Mouse (Mus musculus) layer of hippocampus, adult 9-11 months (tissue): Measurements from ENCODE around the gene Gm42417.
A peak's percentile ranks its signal among the peaks of the same experiment; 100 is the strongest.

Experiments
- DNase-seq: peaks from one replicate; pipeline ENCODE4 v3.0.0; 2022

Gm42417 gene

GRCm38 (mm10) chr1:36539186-36539585 lies at the start of gene Gm42417:
Gm42417 (minus strand) TSS chr1:36539429.
- no peak for DNase-seq

DNA sequence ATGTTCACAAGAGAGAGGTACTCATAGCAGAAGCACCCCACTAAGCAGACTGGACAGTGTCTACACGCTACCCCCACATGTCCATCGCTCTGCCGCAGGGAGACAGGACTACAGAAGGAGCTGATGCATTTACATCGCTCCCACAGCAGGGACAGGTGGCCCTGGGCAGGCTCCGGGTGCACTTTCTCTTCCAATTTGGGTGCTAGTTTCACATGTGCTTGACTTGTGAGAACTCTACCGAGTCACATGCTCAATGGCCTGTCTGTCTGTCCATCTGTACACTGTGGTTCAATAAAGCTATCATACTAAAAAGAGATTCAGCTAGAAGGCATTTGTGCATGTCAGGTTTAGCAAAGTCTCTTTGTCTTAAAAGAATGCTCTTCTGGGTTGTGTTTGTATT lies 48.6 kb upstream of the Gm42417 start:
- no peak for DNase-seq

DNA sequence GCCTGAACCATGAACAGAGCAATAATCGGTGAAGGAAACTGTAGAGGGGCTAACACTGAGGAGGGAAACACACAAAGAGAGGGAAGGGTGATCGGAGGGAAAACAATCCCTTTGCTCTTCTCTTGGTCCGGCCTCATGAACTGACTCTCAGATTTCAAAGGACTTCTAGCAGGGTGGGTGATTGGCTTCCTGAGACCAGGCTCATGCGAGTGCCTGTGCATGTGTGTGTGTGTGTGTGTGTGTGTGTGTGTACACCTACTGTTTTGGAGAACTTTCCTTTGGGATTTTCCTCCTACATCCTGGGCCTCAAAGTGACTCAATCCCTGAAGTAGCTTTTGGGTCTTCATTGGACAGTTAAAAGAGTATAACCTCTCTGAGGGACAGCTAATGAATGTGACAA lies 47.1 kb upstream of the Gm42417 start:
- DNase-seq = no peak

DNA sequence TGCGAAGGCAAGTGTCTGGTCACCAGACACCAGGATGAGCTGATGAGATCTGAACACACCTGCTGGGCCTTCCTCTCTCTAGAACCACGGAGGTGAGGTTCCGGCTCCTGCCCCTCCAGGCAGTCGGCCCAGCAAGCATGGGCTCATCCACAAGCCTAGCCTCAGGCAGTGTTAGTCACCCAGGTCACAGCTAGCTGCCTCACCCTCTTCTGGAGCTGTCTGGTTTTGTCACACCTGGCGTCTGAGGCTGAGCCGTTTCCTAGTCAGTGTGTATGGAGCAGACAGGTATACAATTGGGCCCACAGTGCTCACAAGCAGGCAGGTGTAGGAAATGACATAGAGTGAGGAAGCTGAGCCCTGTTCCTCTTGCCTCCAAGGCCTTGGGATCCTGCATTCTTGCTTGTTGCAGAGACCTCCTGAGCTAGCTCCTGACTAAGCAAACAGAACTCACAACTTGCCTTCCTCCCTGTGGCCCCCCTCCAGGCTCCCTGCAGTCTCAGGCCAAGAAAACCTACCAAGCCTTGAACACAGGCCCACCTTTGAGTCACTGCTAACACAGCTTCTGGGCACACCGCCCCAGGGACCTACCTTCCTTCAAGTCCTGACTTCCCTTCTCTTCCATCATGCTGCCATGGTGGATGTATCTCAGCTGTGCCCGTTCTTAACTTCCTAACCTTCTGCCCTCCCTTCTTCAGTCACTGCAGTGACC lies 44.3 kb upstream of the Gm42417 start:
- DNase-seq = no peak

- no peak for DNase-seq
Measured at GRCm38 (mm10) chr1:36582211-36582610, 43.0 kb upstream of the Gm42417 start.

DNA sequence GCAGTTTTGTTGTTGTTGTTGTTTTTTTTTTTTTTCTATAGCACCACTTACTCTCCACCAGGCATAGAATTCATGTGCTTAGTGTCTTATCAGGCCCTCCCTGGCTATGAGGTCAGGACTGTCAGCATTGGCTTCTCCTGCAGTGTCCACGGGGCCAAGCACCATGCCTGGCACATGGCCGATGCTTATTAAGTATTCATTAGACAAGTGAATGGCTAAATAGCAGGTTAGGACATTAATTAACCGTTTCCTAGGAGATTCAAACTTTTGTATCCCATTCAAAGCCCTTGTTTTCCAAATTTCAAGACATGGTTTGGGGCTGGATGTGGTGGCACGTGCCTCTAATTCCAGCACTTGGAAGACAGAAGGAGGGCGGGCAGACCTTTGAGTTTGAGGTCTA lies 42.0 kb upstream of the Gm42417 start:
- DNase-seq = no peak

DNA sequence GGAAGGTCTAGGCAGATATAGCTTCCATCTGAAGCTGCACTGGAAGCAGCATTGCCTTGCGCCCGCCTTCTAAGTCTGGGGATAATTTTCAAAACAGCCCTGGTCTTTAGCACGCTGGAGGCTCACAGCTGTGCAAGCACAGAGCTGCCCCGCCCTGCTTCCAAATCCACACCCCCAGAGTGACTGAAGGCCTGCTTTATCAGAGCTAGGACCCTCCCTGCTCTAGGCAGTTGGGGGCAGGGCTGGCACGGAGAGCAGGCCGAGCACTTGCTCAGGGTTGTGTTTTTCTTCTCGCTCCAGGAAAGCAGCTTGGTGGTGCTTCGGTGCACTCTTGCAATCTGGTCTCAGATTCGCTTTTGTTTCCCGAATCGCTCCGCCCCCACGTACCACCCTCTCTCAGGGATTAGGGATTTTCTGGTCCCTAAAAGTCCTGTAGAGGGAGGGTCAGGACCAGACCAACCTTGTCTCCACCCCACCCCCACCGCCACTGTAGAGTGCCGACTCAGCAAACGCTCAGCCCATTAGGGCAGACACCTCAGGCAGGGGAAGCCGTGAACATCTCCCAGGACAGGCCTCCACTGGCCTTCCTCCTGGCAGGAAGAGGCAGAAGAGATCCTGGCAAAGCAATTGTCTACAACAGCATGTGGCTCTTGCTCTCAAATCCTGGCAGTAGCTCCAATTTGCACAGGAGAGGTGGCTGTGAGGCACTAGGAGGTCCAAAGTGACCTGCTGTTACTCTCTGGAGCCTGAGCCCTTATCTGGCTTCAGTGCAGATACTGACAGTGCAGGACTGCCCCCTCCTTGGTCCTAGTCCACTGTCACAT lies 41.4 kb upstream of the Gm42417 start:
- peak; percentile 57 for DNase-seq

DNA sequence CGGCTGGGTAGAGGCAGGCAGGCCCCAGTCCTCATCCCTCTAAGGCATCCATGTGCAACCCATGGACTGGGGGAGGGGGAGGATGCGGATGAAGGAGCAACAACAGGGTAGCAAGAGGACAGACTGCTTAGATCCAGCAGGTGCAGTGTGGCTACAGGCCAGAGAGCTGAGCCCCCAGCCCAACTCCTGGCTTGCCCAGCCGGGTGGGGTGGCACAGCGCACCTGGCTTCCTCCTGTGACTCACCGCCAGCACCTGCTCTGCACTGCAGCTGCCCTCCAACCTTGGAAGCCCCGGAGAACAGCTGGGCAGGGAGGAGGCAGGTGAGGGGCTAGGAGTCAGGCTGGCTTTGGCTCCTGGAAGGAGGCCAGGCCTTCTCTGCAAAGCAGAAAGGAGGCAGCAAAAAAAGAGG lies 40.8 kb upstream of the Gm42417 start:
- DNase-seq = no peak

DNA sequence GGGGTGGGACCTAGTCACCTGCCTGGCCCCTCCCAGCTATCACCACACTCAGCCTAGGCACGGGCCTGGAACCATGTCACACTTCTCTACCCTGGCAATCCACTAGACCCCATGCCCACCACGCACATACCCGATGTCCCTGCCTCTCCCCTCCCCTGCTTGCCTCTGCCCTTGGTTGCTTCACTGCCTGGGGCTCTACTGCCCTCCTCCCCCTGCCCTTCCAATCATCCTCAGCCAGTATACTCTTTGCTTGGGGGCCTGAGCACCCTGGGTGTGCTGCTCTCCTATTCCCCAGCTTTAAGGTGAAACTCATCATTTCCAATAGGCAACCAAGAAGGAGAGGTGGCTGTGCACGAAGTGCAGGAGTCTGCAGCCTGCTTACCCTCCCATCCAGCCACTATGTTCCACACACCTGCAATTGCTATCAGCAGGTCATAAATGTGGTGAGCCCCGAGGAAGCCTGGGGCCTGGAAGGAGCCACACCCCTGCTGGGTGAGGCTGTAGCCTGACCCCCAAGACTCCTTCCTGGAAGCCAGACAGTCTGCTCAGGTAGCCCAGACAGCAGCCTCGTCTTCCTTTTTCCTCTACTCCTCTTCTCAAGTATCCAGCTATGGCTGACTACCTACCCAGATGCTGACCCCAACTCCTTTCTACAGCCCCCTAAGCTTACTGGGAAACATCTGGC lies 37.9 kb upstream of the Gm42417 start:
- DNase-seq = no peak

GRCm38 (mm10) chr1:36575347-36575746 lies 36.1 kb upstream of the Gm42417 start:
- no peak for DNase-seq

DNA sequence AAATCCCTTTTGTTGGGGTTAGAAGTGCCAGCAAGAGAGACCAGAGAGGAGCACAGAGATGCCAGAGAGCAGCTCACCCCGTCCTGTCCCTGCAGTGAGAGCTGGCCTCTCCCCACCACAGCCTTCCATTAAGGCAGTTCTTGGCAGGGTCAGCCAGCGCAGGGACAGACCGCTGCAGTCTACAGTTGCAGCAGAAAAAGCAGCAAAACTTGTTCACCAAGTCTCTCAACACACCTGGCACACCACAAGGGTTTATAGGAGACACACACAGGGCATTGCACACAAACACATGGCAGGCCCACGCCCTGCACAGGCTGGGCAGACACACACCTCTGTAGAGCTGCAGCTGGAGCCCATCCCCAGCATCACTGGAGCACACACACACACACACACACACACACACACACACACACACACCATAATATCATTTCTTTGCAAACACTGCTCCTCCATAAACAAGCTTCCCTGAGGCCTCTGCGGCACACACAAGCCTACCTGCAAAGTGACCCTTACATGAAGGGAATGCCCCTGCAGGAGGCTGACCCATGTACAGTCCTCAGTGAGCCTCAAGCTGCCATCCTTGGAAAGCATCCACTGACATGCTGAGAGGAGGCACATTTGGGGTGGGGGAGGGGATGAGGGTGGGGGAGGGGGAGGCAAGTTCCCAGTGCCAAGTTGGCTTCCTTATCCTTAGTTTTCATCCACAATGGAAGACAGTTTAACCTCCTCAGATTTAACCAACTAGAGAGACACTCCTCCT lies 35.1 kb upstream of the Gm42417 start:
- no peak for DNase-seq

DNA sequence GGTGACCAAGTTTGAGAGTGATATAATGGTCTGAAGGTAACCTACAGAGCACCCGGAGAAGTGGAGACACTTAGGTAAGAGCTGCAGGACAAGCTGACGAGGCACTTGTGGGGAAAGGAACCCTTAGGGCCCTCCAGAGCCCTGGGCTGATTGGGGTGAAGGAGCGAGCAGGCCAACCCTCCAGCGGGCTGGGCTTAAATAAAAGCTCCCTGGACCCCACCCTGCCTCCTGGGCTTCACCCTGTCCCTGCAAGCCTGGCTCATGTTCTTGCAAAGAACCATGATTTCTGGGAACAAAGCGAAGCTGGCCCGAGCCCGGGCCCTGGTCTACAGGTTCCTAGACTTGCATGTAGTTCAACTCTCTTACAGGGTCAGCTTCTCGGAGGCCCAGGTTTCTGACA lies 34.3 kb upstream of the Gm42417 start:
- DNase-seq = no peak

GRCm38 (mm10) chr1:36572709-36573108 lies 33.5 kb upstream of the Gm42417 start:
- no peak for DNase-seq

GRCm38 (mm10) chr1:36572140-36572700 lies 33.0 kb upstream of the Gm42417 start:
- DNase-seq = no peak

GRCm38 (mm10) chr1:36571627-36572026 lies 32.4 kb upstream of the Gm42417 start:
- DNase-seq = peak; percentile 60

GRCm38 (mm10) chr1:36570320-36570719 lies 31.1 kb upstream of the Gm42417 start:
- no peak for DNase-seq

GRCm38 (mm10) chr1:36569694-36570276 lies 30.6 kb upstream of the Gm42417 start:
- no peak for DNase-seq

DNA sequence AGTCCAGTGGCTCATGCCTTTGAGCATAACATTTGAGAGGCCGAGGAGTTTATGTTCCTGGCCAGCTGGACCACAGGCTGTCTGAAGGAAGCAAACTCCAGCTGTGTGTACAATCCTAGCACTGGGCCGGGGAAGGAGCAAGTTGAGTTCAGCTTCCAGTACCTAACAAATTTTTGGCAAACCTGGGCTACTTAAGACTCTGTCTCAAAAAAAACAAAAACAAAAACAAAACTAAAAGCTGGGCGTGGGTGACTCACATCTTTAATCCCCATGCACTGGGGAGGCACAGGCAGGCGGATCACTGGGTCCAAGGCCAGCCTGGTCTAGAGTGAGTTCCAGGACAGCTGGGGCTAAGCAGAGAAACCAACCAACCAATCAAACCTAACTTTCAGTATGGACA lies 29.5 kb upstream of the Gm42417 start:
- DNase-seq = no peak

DNA sequence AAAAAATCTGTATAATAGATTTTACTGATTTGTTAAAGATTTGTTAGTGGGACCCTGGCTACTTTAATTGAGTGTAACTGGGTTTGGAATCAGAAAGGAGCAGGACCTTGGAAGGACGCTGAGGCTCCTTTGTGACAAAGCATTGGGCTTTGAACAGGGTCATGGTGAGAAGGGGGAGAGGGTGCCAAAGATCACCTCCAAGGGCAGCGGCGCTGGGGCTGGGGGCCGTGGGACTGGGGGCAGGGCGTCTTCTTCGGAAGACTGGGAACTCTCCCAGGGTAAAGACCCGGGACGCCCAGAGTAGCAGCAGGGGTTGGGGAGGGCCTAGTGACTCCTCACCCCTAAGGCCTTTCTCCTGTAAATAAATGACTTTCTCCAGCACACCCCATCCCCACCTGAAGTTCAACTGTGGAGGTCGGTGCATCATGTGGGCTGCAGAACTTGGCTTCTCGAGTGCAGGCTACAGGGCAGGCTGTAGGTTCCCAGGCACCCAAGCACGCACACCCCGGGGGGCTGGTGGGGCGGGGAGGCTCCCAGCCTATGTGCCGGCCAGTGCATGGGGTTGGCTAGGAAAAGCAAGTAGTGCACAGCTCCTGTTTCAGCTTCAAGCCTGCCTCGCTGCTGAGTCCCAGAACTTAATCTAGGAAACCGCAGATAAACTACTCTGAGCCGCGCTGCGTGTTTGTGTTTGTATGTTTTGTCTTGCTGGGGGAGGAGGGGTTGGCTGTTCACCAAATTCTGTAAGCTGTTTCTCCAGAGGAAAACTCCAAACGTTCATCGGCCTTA lies 28.8 kb upstream of the Gm42417 start:
- DNase-seq = no peak

DNA sequence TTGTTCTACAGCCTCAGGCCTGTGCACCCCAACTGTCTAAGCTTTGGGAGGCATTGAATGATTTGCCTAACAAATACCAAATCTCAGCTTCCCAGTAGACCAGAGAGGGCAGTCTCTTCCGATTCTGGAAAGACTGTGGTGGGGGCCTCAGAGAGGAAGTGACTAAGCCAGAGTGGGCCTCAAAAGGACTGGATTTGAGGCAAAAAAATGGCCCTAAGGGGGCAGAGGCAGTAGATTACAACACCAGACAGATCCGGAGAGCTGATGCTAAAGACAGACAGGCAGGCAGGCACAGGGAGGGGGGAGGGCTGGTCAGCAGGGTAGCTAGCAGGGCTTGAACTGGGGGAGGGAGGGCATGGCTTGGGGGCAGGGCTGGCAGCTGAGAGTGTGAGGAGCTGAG lies 27.2 kb upstream of the Gm42417 start:
- no peak for DNase-seq

DNA sequence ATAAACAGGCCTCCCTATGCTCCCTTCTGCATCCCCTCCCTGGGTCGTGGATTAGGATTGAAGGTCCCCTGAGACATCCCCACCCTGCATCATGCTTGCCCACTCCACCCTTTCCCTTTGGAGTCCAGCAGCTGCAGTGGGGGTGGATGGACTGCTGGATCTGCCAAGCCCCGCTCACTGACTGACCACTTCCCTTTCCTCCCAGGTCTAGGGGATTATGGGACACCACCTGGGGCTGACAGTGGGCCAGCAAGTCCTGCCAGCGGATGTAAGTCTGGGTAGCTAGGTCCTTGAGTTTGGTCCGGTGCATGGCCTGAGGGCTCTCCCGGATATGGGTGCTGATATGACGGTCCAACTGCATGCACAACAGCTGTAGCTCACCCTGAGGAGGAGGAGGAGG lies 24.9 kb upstream of the Gm42417 start:
- DNase-seq = no peak

DNA sequence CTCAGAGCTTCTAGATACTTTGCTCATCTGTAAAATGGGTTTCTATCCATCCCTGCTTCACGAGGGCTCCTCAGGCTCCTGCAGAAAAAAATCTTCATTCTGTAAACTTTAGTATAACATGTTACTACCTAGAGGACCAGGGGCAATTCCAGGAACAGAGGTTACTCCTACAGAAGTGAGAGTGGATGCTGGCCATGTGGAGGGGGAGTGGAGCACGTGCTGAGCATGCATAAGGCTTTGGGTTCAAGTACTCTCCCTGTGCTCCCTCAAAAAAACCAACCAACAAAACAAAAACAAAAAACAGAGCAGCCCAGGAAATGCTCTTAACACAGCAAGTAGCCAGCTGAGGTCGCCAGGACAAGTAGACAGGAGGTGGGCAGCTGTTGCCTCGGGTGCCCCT lies 24.4 kb upstream of the Gm42417 start:
- no peak for DNase-seq
